Mouse (Mus musculus) kidney, adult 2 months (tissue): ENCODE measurements around the gene Tmem151b. TPM values are rescaled to one million over a fixed set of nuclear protein-coding genes. Genes with fewer than 3 reads are reported as not detected.

Source experiments
- DNase-seq: peaks from one replicate; pipeline ENCODE4 v3.0.0; 2021
- H3K27ac ChIP-seq: fragments of 200-500 bp; 2 replicates; pipeline ENCODE4 v1.5.1; 2012; ENCODE audit warnings: low read depth, low read length, control low read depth, inconsistent platforms; ENCODE audit not compliant: insufficient read depth
- H3K27me3 ChIP-seq: fragments of 200-500 bp; replicated peaks from 2 replicates; pipeline ENCODE4 v1.6.1; 2012; ENCODE audit warnings: mild to moderate bottlenecking, moderate library complexity, low read length, inconsistent platforms; ENCODE audit not compliant: control insufficient read depth, insufficient read depth
- H3K36me3 ChIP-seq: fragments of 200-500 bp; 2 replicates; pipeline ENCODE4 v1.6.1; 2012; ENCODE audit warnings: mild to moderate bottlenecking, moderate library complexity, low read length, inconsistent platforms; ENCODE audit not compliant: control insufficient read depth, insufficient read depth
- H3K4me1 ChIP-seq: fragments of 200-500 bp; 2 replicates; pipeline ENCODE4 v1.6.1; 2011; ENCODE audit warnings: low read length; ENCODE audit not compliant: control insufficient read depth, insufficient read depth
- H3K4me3 ChIP-seq: fragments of 200-500 bp; 2 replicates; pipeline ENCODE4 v1.5.1; 2011; ENCODE audit warnings: mild to moderate bottlenecking, low read depth, low read length, control low read depth; ENCODE audit not compliant: insufficient read depth
- CTCF ChIP-seq: fragments of 200-500 bp; conservative IDR thresholded peaks from 2 replicates; pipeline ENCODE4 v1.5.1; 2011; ENCODE audit warnings: low read depth, mild to moderate bottlenecking, control low read depth, low read length, moderate library complexity, mixed read lengths; ENCODE audit not compliant: insufficient read depth, insufficient read length
- POLR2A ChIP-seq: fragments of 200-500 bp; IDR thresholded peaks from one replicate; pipeline ENCODE4 v1.6.1; 2011; ENCODE audit warnings: low read depth, low read length, control low read depth
- WGBS: fragments of 180-500 bp; shearing (Covaris S2); methylation state at CpG from one replicate; pipeline ENCODE4 v1.1.7; 2018; 5-methylcytosine and 5-hydroxymethylcytosine counted together
- polyA plus RNA-seq: library from polyadenylated mRNA; depleted of rRNA; stranded (reverse); fragments of >200 nt; gene quantifications from 2 replicates; pipeline ENCODE4 v1.2.3, GENCODE M21; 2012

Gene Tmem151b
- polyA plus RNA-seq, 1 experiment: 2.1 TPM

DNA sequence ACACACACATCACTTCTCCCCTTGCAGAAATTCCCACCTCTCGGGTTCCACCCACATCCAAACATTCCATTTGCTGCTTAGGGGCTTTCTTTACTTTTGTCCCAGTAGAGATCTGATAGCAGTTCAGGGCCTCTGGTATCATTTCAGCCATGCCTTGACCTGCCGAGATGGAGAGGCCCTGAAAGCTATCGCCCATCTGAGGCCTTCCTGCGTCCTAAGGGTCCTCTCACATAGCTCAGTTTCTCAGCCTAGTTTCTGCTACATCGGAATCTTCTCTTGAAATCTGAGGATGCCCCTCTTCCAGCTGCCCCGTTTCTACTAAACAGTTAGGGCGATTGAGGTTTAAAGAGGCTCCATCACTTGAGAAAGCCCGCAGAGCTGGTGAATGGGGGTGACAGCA, 44.7 kb upstream of the Tmem151b start:
- Histone ChIP-seq H3K36me3 (no peaks in the 10 kb centered on the region), H3K27ac (no peak overlapping the region), H3K4me3 (peak overlapping the region; percentile 12; the same call in 1 of the 2 replicates), H3K4me1 (peaks cover 28% of the 10 kb centered on the region), H3K27me3 (no peaks in the 10 kb centered on the region)
- WGBS: 56% methylated on average over 8 of the region's 8 CpGs
- DNase-seq: no peak
- TF ChIP-seq CTCF (no peak), POLR2A (no peak)

DNA sequence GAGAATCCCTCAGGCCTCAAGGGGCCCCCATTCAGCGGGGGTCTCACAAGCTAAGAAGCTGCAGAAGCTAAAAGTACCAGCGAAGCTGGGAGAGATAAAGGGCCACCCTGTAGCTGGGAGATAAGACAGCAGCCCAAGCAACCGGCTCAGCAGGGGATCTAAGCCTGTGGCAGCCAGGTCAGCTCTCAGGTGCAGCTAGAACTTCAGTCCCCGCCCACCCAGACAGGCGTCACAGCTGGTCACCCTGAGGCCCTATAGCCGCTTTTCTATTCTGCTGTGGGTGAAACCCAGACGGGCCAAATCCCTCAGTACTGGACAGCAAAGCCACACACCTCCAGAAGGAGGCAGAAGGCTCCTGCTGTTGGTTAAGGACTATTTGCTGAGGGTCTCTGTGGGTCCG, 44.0 kb upstream of the Tmem151b start:
- TF ChIP-seq CTCF (peak; percentile 37; the same call in 1 of the 2 replicates), POLR2A (no peak)
- peak; percentile 53 for DNase-seq
- H3K4me1 ChIP-seq: peaks cover 28% of the 10 kb centered on the region
- no peaks in the 10 kb centered on the region for H3K27me3 ChIP-seq
- H3K27ac ChIP-seq: peak overlapping the region; percentile 92
- H3K36me3 ChIP-seq: no peaks in the 10 kb centered on the region
- peak overlapping the region; percentile 13; the same call in 1 of the 2 replicates for H3K4me3 ChIP-seq
- WGBS: 45% methylated on average over 8 of the region's 8 CpGs

GRCm38 (mm10) chr17:45592606-45593431, 43.3 kb upstream of the Tmem151b start:
- no peaks in the 10 kb centered on the region for H3K27me3 ChIP-seq
- WGBS: 47% methylated on average over 8 of the region's 8 CpGs
- H3K27ac ChIP-seq: peak overlapping the region; percentile 92
- peak overlapping the region; percentile 34 for H3K4me3 ChIP-seq
- DNase-seq: peak; percentile 70
- no peaks in the 10 kb centered on the region for H3K36me3 ChIP-seq
- TF ChIP-seq CTCF: no peak
- no peak for TF ChIP-seq POLR2A
- peaks cover 28% of the 10 kb centered on the region for H3K4me1 ChIP-seq

GRCm38 (mm10) chr17:45591701-45592605, 42.5 kb upstream of the Tmem151b start:
- peak overlapping the region; percentile 92 for H3K27ac ChIP-seq
- DNase-seq: peak; percentile 66
- no peaks in the 10 kb centered on the region for H3K36me3 ChIP-seq
- WGBS: 26% methylated on average over 16 of the region's 16 CpGs
- TF ChIP-seq CTCF (no peak), POLR2A (no peak)
- H3K4me3 ChIP-seq: peak overlapping the region; percentile 34
- peaks cover 25% of the 10 kb centered on the region for H3K4me1 ChIP-seq
- no peaks in the 10 kb centered on the region for H3K27me3 ChIP-seq

DNA sequence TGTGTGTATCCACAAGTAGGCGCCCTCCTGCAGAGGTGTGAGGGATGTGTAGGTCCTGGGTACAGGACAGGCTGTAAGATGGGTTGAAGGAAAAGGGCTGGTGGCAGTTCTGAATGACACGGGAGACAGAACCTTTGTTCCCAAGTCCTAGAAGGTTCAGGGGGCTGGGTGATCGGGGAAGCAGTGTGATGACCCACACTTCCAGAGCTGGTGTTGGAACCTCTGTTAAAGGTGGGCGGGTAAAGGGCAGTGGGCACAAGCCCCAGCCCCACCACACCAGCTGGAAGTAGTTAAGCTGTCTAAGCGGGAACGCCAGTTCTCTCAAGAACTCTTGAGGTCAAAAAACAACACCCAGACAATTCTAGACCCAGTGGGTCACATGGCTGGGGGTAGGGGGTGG, 40.9 kb upstream of the Tmem151b start:
- Histone ChIP-seq H3K4me3 (no peak overlapping the region), H3K4me1 (peaks cover 14% of the 10 kb centered on the region), H3K27me3 (no peaks in the 10 kb centered on the region), H3K36me3 (no peaks in the 10 kb centered on the region), H3K27ac (no peak overlapping the region)
- WGBS: 81% methylated on average over 6 of the region's 6 CpGs
- TF ChIP-seq POLR2A (no peak), CTCF (no peak)
- DNase-seq: peak; percentile 13

- H3K4me1 ChIP-seq: peaks cover 19% of the 10 kb centered on the region
- H3K36me3 ChIP-seq: no peaks in the 10 kb centered on the region
- 77% methylated on average over 8 of the region's 8 CpGs for WGBS
- DNase-seq: peak; percentile 8
- no peaks in the 10 kb centered on the region for H3K27me3 ChIP-seq
- no peak overlapping the region for H3K4me3 ChIP-seq
- TF ChIP-seq CTCF: no peak
- no peak for TF ChIP-seq POLR2A
- no peak overlapping the region for H3K27ac ChIP-seq
Observed at GRCm38 (mm10) chr17:45589844-45590243, 40.4 kb upstream of the Tmem151b start.

GRCm38 (mm10) chr17:45589236-45589635, 39.8 kb upstream of the Tmem151b start:
- DNase-seq: no peak
- peaks cover 22% of the 10 kb centered on the region for H3K4me1 ChIP-seq
- no peaks in the 10 kb centered on the region for H3K27me3 ChIP-seq
- no peak overlapping the region for H3K4me3 ChIP-seq
- WGBS: over 99% methylated on average over 7 of the region's 7 CpGs
- H3K36me3 ChIP-seq: no peaks in the 10 kb centered on the region
- no peak for TF ChIP-seq POLR2A
- no peak for TF ChIP-seq CTCF
- H3K27ac ChIP-seq: no peak overlapping the region
